ENCODE assay signal across 9 mouse cellular contexts in the genomic region with DNA sequence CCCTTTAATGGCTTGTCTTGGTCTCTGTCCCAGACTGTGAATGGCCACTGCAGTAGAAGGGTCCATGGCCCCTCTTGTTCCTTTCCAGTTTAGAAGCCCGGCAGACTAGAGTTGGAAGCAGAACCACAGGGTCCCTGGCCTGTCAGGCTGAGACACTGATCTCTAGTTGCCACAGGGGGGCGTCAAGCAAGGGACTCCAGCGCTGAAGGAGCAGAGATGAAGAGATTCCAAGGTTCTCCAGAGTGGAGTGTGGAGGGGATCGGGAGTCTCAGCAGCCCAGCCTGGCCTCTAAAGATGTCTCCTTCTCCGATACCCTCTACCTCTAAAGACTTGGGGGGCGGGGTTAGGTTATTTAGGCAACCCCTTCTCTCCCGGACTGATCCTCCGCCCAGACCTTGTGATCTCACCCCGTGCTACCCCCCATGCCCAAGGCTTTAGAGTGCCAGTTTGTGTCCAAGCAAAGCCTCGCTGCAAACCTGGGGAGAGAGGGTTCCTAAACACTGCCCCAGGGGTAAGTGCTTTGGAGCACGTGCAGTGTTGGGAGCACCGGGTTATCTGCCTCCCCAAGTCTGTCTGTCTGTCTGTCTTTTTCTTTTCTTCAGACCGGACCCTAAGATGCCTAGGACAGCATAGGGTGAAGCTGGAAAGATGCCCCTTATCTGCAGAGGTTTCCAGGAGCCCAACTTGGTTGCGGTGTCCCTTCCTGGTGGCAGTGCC. TPM values are rescaled to one million over a fixed set of nuclear protein-coding genes. Genes with fewer than 3 reads are reported as not detected.
A peak's percentile ranks its signal among the peaks of the same experiment; 100 is the strongest.
DNase-seq lines count a peak whose midpoint lies in the region; ATAC-seq and TF ChIP-seq lines count a peak whose summit lies in the region.
"Had no signal": no experiment of that assay in that cellular context is flagged by ENCODE, and none has a peak within 500 bp of the region (broad histone marks: within the 10 kb centered on the region; RNA-seq: fewer than 3 reads in every experiment).

No protein-coding gene starts in this region.

- ATAC-seq in heart, embryonic 11.5 days (replicated peaks; ENCODE audit: insufficient number of reproducible peaks, low FRiP score, low TSS enrichment): no peak
- ATAC-seq in forebrain, embryonic 12.5 days (ENCODE audit: low FRiP score): no peak
- no peak for ATAC-seq in limb, embryonic 14.5 days (ENCODE audit: low FRiP score, low read depth)
- no peak for ATAC-seq in stomach, embryonic 16.5 days (ENCODE audit: insufficient read depth, low FRiP score)

- DNase-seq in heart, postnatal 4 days: no peak
- DNase-seq in ES-E14 (ENCODE audit: low read depth, low spot score): peak; percentile 57
- no peak for DNase-seq in limb, embryonic 14.5 days (ENCODE audit: low spot score)
- DNase-seq in gastrocnemius, postnatal 36 days: no peak
- no peak for DNase-seq in spleen, postnatal 36 days (ENCODE audit: low spot score in 2 of 2)

- WGBS in heart, embryonic 11.5 days (ENCODE audit: insufficient replicate concordance): 3% methylated on average over 14 of the region's 14 CpGs
- WGBS in forebrain, embryonic 12.5 days: 5% methylated on average over 14 of the region's 14 CpGs
- 5% methylated on average over 14 of the region's 14 CpGs for WGBS in limb, embryonic 14.5 days
- 5% methylated on average over 14 of the region's 14 CpGs for WGBS in stomach, embryonic 16.5 days

- intact Hi-C loops in gastrocnemius, postnatal 36 days (cut with DNase I): loop anchor here (2.0 kb wide), 1 partner anchor 400 kb away; no protein-coding TSS in a partner anchor

- no peak for TF ChIP-seq POLR2A in limb, embryonic 14.5 days (IDR thresholded peaks at IDR 0.05; ENCODE audit: borderline replicate concordance, extremely low read depth, insufficient read depth, insufficient read length)

- no peak overlapping the region for H3K9ac ChIP-seq in heart, embryonic 11.5 days (ENCODE audit: low read depth, low read length)
- no peak overlapping the region for H3K9ac ChIP-seq in ES-E14 (ENCODE audit: insufficient read depth, low read depth, low read length, poor library complexity, severe bottlenecking)
- H3K9ac ChIP-seq in forebrain, embryonic 12.5 days: peak overlapping the region; percentile 74
- no peak overlapping the region for H3K9ac ChIP-seq in limb, embryonic 14.5 days (ENCODE audit: low read depth, low read length, severe bottlenecking)
- H3K9ac ChIP-seq in stomach, embryonic 16.5 days (ENCODE audit: low read length): 0 out of 2 replicates have a peak overlapping the region, but pooled peaks have one; percentile 17

- H3K4me2 ChIP-seq in heart, embryonic 11.5 days: peak overlapping the region; percentile 80
- peak overlapping the region; percentile 98 for H3K4me2 ChIP-seq in forebrain, embryonic 12.5 days
- H3K4me2 ChIP-seq in limb, embryonic 14.5 days (replicated peaks; ENCODE audit: low read depth, low read length, severe bottlenecking): peak overlapping the region; percentile 88
- peak overlapping the region; percentile 67 for H3K4me2 ChIP-seq in stomach, embryonic 16.5 days (ENCODE audit: low read depth, low read length)

- H3K9me3 ChIP-seq in heart, embryonic 11.5 days (replicated peaks; ENCODE audit: control insufficient read depth, low read length): no peaks in the 10 kb centered on the region
- no peaks in the 10 kb centered on the region for H3K9me3 ChIP-seq in ES-E14 (ENCODE audit: control insufficient read depth, insufficient read depth, low read depth, low read length)
- H3K9me3 ChIP-seq in forebrain, embryonic 12.5 days: no peaks in the 10 kb centered on the region
- H3K9me3 ChIP-seq in limb, embryonic 14.5 days (ENCODE audit: control insufficient read depth, low read length): no peaks in the 10 kb centered on the region
- H3K9me3 ChIP-seq in stomach, embryonic 16.5 days (replicated peaks; ENCODE audit: control insufficient read depth, low read length): no peaks in the 10 kb centered on the region

- in situ Hi-C loops in ES-E14 (cut with MboI; ENCODE audit: low sequenced_read_pairs in 2 of 2, unreplicated experiment in 2 of 2): loop anchor here (10.0 to 25.0 kb wide), 2 partner anchors 394 to 402 kb away; no protein-coding TSS in a partner anchor

- H3K27me3 ChIP-seq in heart, embryonic 11.5 days (ENCODE audit: control insufficient read depth, insufficient read depth, low read length): peaks cover 52% of the 10 kb centered on the region
- H3K27me3 ChIP-seq in forebrain, embryonic 12.5 days: peaks cover 48% of the 10 kb centered on the region
- H3K27me3 ChIP-seq in limb, embryonic 14.5 days (ENCODE audit: control insufficient read depth, insufficient read depth, low read length): peaks cover 42% of the 10 kb centered on the region
- peaks cover 43% of the 10 kb centered on the region for H3K27me3 ChIP-seq in stomach, embryonic 16.5 days (ENCODE audit: control insufficient read depth, insufficient read depth, low read length)

- peak overlapping the region; percentile 55 for H3K4me3 ChIP-seq in heart, embryonic 11.5 days (ENCODE audit: low read depth, low read length)
- H3K4me3 ChIP-seq in ES-E14 (ENCODE audit: insufficient read depth in 1 of 2, low read depth in 1 of 2, low read length in 2 of 2, poor library complexity in 1 of 2, severe bottlenecking in 1 of 2): peak overlapping the region; percentile 45 to 59
- H3K4me3 ChIP-seq in forebrain, embryonic 12.5 days (replicated peaks): peak overlapping the region; percentile 65
- peak overlapping the region; percentile 52 for H3K4me3 ChIP-seq in limb, embryonic 14.5 days (replicated peaks; ENCODE audit: low read length)
- H3K4me3 ChIP-seq in stomach, embryonic 16.5 days (replicated peaks; ENCODE audit: low read length): peak overlapping the region; percentile 42

- no peak overlapping the region for H3K27ac ChIP-seq in heart, embryonic 11.5 days (ENCODE audit: low read depth, low read length)
- no peak overlapping the region for H3K27ac ChIP-seq in ES-E14 (ENCODE audit: insufficient read depth, low read depth, low read length, poor library complexity, severe bottlenecking)
- H3K27ac ChIP-seq in forebrain, embryonic 12.5 days: no peak overlapping the region; the same call in 1 of the 2 replicates
- H3K27ac ChIP-seq in limb, embryonic 14.5 days (replicated peaks; ENCODE audit: low read depth, low read length): no peak overlapping the region
- no peak overlapping the region for H3K27ac ChIP-seq in stomach, embryonic 16.5 days (ENCODE audit: low read length)

- H3K36me3 ChIP-seq in heart, embryonic 11.5 days (ENCODE audit: control insufficient read depth, insufficient read depth, low read length): no peaks in the 10 kb centered on the region
- H3K36me3 ChIP-seq in ES-E14 (ENCODE audit: control insufficient read depth, insufficient read depth, low read length, poor library complexity, severe bottlenecking): no peaks in the 10 kb centered on the region
- no peaks in the 10 kb centered on the region for H3K36me3 ChIP-seq in forebrain, embryonic 12.5 days (replicated peaks)
- H3K36me3 ChIP-seq in limb, embryonic 14.5 days (ENCODE audit: control insufficient read depth, insufficient read depth, low read length): no peaks in the 10 kb centered on the region
- no peaks in the 10 kb centered on the region for H3K36me3 ChIP-seq in stomach, embryonic 16.5 days (ENCODE audit: control insufficient read depth, insufficient read depth, low read length)
- H3K36me3 ChIP-seq: G1E had no signal

- peaks cover 20% of the 10 kb centered on the region for H3K4me1 ChIP-seq in heart, embryonic 11.5 days (ENCODE audit: control insufficient read depth, insufficient read depth, low read length)
- peaks cover 3 to 14% of the 10 kb centered on the region in 2 experiments; a peak in 2 of 4 replicates for H3K4me1 ChIP-seq in ES-E14 (ENCODE audit: control insufficient read depth in 2 of 2, insufficient read depth in 2 of 2, low read length in 2 of 2, poor library complexity in 1 of 2)
- H3K4me1 ChIP-seq in forebrain, embryonic 12.5 days: peaks cover 61% of the 10 kb centered on the region
- peaks cover 31% of the 10 kb centered on the region; the same call in 1 of the 2 replicates for H3K4me1 ChIP-seq in limb, embryonic 14.5 days (ENCODE audit: control insufficient read depth, insufficient read depth, low read length)
- peaks cover 26% of the 10 kb centered on the region; the same call in 1 of the 2 replicates for H3K4me1 ChIP-seq in stomach, embryonic 16.5 days (ENCODE audit: control insufficient read depth, insufficient read depth, low read length)

TF ChIP-seq in ES-E14, 5 proteins besides CTCF, POLR2A, EP300 and RAD21:
- TF ChIP-seq ZC3H11A (IDR thresholded peaks at IDR 0.05; ENCODE audit: borderline replicate concordance, low read depth, low read length) (no peak), ZNF384 (IDR thresholded peaks at IDR 0.05; ENCODE audit: low read depth, low read length) (no peak), HCFC1 (IDR thresholded peaks at IDR 0.05; ENCODE audit: borderline replicate concordance, insufficient read depth, low read length) (no peak), CHD2 (IDR thresholded peaks at IDR 0.05; ENCODE audit: low read depth, low read length) (no peak), MAFK (IDR thresholded peaks at IDR 0.05; ENCODE audit: insufficient read depth, low read depth, low read length) (no peak)

RNA-seq across cellular contexts. Expression of gene Kif26a, which starts 2.7 kb away (rescaled TPM):
- polyA plus RNA-seq in heart, embryonic 11.5 days (2014; fragmentation: Nextera tagmentation; extraction: Ambion mirVana): 0.89 and 1.3 TPM in 2 replicates
- total RNA-seq in heart, postnatal 4 days (2021): 10 to 100 TPM; 29.0 to 32.5 TPM
- total RNA-seq in ES-E14 (2012; rRNA removed): 6.1 and 6.4 TPM in 2 replicates
- 11.8 and 14.0 TPM in 2 replicates for polyA plus RNA-seq in forebrain, embryonic 12.5 days (2016; fragmentation: Nextera tagmentation; extraction: Ambion mirVana)
- polyA plus RNA-seq in limb, embryonic 14.5 days (2012; rRNA removed): 21.6 and 29.1 TPM in 2 replicates
- 6.2 and 7.0 TPM in 2 replicates for polyA plus RNA-seq in limb, embryonic 14.5 days (2014; fragmentation: Nextera tagmentation; extraction: Ambion mirVana)
- polyA plus RNA-seq in stomach, embryonic 16.5 days (2015; fragmentation: Nextera tagmentation; extraction: Ambion mirVana): 2.6 and 3.5 TPM in 2 replicates
- total RNA-seq in gastrocnemius, postnatal 36 days (2021): 1 to 10 TPM; 4.0 to 4.7 TPM
- total RNA-seq: G1E had no signal
- polyA plus RNA-seq: G1E had no signal

RNA-seq across cellular contexts. Expression of gene Aspg, which starts 36.8 kb away (rescaled TPM):
- 0.56 and 1.4 TPM in 2 replicates for polyA plus RNA-seq in heart, embryonic 11.5 days (2014; fragmentation: Nextera tagmentation; extraction: Ambion mirVana)
- total RNA-seq in heart, postnatal 4 days (2021): under 1 TPM; 0.20 to 0.26 TPM
- total RNA-seq in ES-E14 (2012; rRNA removed): 12.8 and 36.3 TPM in 2 replicates
- 0.23 and 0.59 TPM in 2 replicates for polyA plus RNA-seq in forebrain, embryonic 12.5 days (2016; fragmentation: Nextera tagmentation; extraction: Ambion mirVana)
- 4.7 and 6.1 TPM in 2 replicates for polyA plus RNA-seq in limb, embryonic 14.5 days (2012; rRNA removed)
- 2.1 and 2.5 TPM in 2 replicates for polyA plus RNA-seq in limb, embryonic 14.5 days (2014; fragmentation: Nextera tagmentation; extraction: Ambion mirVana)
- polyA plus RNA-seq in stomach, embryonic 16.5 days (2015; fragmentation: Nextera tagmentation; extraction: Ambion mirVana): 3.8 and 5.2 TPM in 2 replicates
- total RNA-seq in gastrocnemius, postnatal 36 days (2021): under 1 TPM in 1 of 2 experiments, not detected in 1; 0.20 TPM
- polyA plus RNA-seq: G1E had no signal

Comparison
In these comparisons a context has a peak if more than half of its experiments do, and no peak if none do; other contexts are left out.
1. H3K9ac ChIP-seq: peak in forebrain, embryonic 12.5 days (single experiment) and stomach, embryonic 16.5 days (single experiment); none in heart, embryonic 11.5 days (single experiment), ES-E14 (single experiment) and limb, embryonic 14.5 days (single experiment).
2. Peak in every context shown above with its lines, with median percentiles within 50 percentile points of each other: H3K4me2 ChIP-seq and H3K4me3 ChIP-seq.